Mouse (Mus musculus) large intestine, adult 2 months (tissue): ENCODE data around the gene Chil6. TPM values are rescaled to one million over a fixed set of nuclear protein-coding genes. Genes with fewer than 3 reads are reported as not detected.

Source experiments
- DNase-seq: peaks from one replicate; pipeline ENCODE4 v3.0.0-alpha.2; 2012; ENCODE audit warnings: low read depth, low spot score
- WGBS: fragments of 180-500 bp; shearing (Covaris S2); methylation state at CpG from one replicate; pipeline ENCODE4 v1.1.7; 2018; 5-methylcytosine and 5-hydroxymethylcytosine counted together
- polyA plus RNA-seq: library from polyadenylated mRNA; depleted of rRNA; stranded (reverse); fragments of >200 nt; gene quantifications from 2 replicates; pipeline ENCODE4 v1.2.3, GENCODE M21; 2012; rRNA removed

Gene Chil6
- polyA plus RNA-seq: 0.06 and 0.16 TPM in 2 replicates

DNA sequence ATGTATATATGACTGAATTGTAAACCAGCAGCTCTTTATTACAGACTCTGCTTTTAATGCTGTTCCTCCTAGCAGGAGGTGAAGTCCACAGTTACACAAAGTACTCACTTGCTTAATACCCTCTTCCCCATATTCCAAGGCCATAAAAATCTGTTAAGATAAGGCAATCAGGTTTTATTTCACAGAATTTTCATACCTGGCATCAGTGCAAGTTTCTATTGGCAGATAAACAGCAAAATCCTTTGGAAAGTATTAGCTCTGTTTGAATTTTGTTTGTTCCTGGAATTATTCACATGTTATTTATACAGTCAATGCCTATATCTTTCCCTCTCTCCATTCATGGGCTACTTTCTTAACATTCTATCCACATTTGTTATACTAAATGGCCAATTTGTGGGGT lies at the start of gene Chil6:
Gene Chil6 (minus strand): TSS at position 101 of the 400 bp plus-strand sequence.
- DNase-seq: peak; percentile 8

DNA sequence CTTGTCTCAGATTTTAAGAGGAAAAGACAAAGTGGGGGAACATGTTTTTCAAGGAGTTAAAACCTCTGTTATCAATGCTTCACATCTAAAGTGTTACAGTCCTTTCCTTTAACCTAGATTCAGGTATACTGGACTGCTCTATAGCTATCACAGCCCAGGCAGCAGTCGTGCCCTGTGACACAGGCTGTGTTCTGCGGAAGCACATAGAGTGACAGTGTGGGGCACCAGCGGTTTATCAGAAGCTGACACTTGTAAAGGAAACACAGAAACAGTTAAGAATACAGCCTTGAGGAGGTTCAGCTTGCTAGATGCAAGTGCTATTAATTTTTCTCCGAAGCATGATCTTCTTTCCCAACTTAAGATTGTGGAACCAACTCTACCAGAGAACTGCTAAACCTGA lies 46.6 kb upstream of the Chil6 start:
- no peak for DNase-seq
- WGBS: 71% methylated on average over 4 of the region's 4 CpGs

DNA sequence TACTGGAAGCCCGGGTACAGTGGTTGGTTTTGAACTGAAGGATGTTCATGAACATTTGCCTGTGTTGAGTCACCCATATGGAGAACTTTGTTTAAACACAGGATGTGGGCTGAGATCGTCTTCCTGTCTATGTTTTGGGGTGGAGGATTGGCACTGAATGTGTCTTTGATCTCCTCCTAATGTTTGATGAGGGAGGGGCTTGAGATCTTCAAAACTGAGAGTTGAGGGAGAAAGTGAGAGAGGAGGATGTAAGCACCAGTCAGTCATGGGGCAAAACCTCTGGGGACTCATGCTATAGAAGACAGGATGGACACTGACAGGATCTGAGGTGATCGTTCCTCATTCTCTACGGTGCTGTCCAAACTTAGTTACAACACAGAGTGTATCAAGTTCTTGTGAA lies 43.6 kb upstream of the Chil6 start:
- DNase-seq: no peak
- 48% methylated on average over 4 of the region's 4 CpGs for WGBS

DNA sequence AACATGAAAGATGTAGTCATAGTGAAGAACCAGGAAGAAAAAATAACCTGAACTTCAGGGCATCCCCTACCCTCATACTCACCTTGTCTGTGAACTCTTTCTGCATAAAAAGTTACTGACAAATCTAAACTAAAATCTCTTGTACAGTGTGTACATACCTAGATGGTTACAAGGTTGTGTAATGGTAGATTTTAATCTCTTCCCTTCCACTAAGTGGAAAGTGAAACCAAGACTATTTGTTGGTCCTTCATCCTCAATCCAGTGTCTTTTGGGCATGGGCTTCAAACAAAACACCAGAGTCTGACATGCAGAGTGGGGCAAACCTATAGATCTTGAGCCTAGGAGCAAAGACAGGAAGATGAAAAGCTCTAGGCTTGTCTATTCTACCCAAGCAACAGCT lies 43.0 kb upstream of the Chil6 start:
- no peak for DNase-seq

DNA sequence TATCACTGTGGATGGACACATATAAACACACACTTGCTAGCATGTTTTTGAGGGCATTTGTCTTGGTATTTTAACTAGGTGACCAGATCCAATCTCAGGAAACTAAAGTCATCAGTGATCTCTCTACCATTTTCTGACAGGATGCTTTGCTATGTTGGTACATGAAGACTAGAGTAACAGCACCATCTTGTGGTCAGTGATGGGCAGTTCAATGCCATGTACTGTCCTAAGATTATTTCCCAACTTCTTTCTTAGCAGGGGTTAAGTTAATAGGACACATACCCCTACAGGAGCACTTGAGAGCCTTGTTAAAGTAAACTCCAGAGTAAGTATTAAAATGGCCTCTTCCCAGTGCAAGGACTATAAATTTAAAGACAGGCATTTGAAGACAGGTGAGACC lies 42.6 kb upstream of the Chil6 start:
- peak; percentile 31 for DNase-seq

Other genes with a start within 250 kb of the Chil6 start
- gene Chil3, start 238.6 kb downstream of the Chil6 start, polyA plus RNA-seq: 0.07 TPM in 1 of 2 replicates, not detected in the other
- 0.16 TPM in 1 of 2 replicates, not detected in the other for gene Chil4, start 186.7 kb downstream of the Chil6 start, polyA plus RNA-seq
- gene Dennd2d, start 76.2 kb upstream of the Chil6 start, polyA plus RNA-seq: 26.0 and 41.0 TPM in 2 replicates
- 77.8 and 115 TPM in 2 replicates for gene Dram2, start 141.6 kb upstream of the Chil6 start, polyA plus RNA-seq
- gene Cept1, start 141.6 kb upstream of the Chil6 start, polyA plus RNA-seq: 22.2 and 34.4 TPM in 2 replicates